8 mouse cellular contexts compared by ENCODE assay signal in genomic region chr9:63151072-63151870, GRCm38 (mm10). TPM values are rescaled to one million over a fixed set of nuclear protein-coding genes. Genes with fewer than 3 reads are reported as not detected.
A peak's percentile ranks its signal among the peaks of the same experiment; 100 is the strongest.
DNase-seq lines count a peak whose midpoint lies in the region; ATAC-seq and TF ChIP-seq lines count a peak whose summit lies in the region.

No protein-coding gene starts in this region.

- peaks cover 9% of the 10 kb centered on the region for H3K9me3 ChIP-seq in E14TG2a.4 (ENCODE audit: low read length)
- no peaks in the 10 kb centered on the region for H3K9me3 ChIP-seq in lung, embryonic 15.5 days

- WGBS in lung, embryonic 15.5 days = 3% methylated on average over 20 of the region's 20 CpGs

- intact Hi-C loops in left cerebral cortex, adult 2 months (cut with DNase I) = no loop called here

- peak; percentile 72 for DNase-seq in adipocyte (ENCODE audit: low spot score)
- DNase-seq in forelimb bud, embryonic 11.5 days (ENCODE audit: low read depth, low spot score) = peak; percentile 86
- DNase-seq in induced T-regulatory cell, adult 2 months (ENCODE audit: low read depth) = peak; percentile 37
- DNase-seq in splenic B cell, adult 2 months (ENCODE audit: low read depth, low spot score) = peak; percentile 45
- DNase-seq in left cerebral cortex, adult 2 months (ENCODE audit: extremely low spot score in 1 of 2, low spot score in 2 of 2) = no peak

- peaks cover 51% of the 10 kb centered on the region for H3K4me1 ChIP-seq in E14TG2a.4 (replicated peaks; ENCODE audit: low read depth, low read length)
- H3K4me1 ChIP-seq in lung, embryonic 15.5 days = peaks cover 27% of the 10 kb centered on the region

- H3K9ac ChIP-seq in lung, embryonic 15.5 days = no peak overlapping the region

- H3K27me3 ChIP-seq in E14TG2a.4 (ENCODE audit: insufficient read depth, low read length) = peaks cover 83% of the 10 kb centered on the region
- H3K27me3 ChIP-seq in lung, embryonic 15.5 days = peaks cover 89% of the 10 kb centered on the region
- peaks cover 5% of the 10 kb centered on the region; the same call in 1 of the 2 replicates for H3K27me3 ChIP-seq in splenic B cell, adult 2 months (ENCODE audit: control insufficient read depth, insufficient read depth, low read length, poor library complexity, severe bottlenecking)

- TF ChIP-seq CTCF in E14TG2a.4 (conservative IDR thresholded peaks at IDR 0.05; ENCODE audit: low read length) = no peak
- no peak for TF ChIP-seq CTCF in left cerebral cortex, adult 2 months (IDR thresholded peaks at IDR 0.05)

- H3K4me2 ChIP-seq in lung, embryonic 15.5 days = no peak overlapping the region

- no peak overlapping the region for H3K27ac ChIP-seq in lung, embryonic 15.5 days
- H3K27ac ChIP-seq in left cerebral cortex, adult 2 months = no peak overlapping the region

- peak; percentile 66 for ATAC-seq in lung, embryonic 15.5 days (ENCODE audit: borderline replicate concordance, extremely low read depth, low FRiP score, low TSS enrichment)
- no peak for ATAC-seq in frontal cortex, adult (ENCODE audit: low TSS enrichment)

- H3K4me3 ChIP-seq in E14TG2a.4 (replicated peaks; ENCODE audit: low read length) = peak overlapping the region; percentile 26; the same call in 1 of the 2 replicates
- H3K4me3 ChIP-seq in lung, embryonic 15.5 days = no peak overlapping the region
- H3K4me3 ChIP-seq in left cerebral cortex, adult 2 months = no peak overlapping the region

- no peaks in the 10 kb centered on the region for H3K36me3 ChIP-seq in E14TG2a.4 (ENCODE audit: insufficient read depth, low read length)
- H3K36me3 ChIP-seq in lung, embryonic 15.5 days = no peaks in the 10 kb centered on the region
- H3K36me3 ChIP-seq in splenic B cell, adult 2 months (ENCODE audit: control insufficient read depth, insufficient read depth, low read length, poor library complexity, severe bottlenecking) = no peaks in the 10 kb centered on the region

RNA-seq across cellular contexts. Expression of gene Skor1, which starts 2.5 kb away (rescaled TPM):
- polyA plus RNA-seq in lung, embryonic 15.5 days (2015; fragmentation: Nextera tagmentation; extraction: Ambion mirVana) = not detected in 2 replicates
- total RNA-seq in left cerebral cortex, adult 2 months (2021) = under 1 TPM; 0.28 to 0.29 TPM

Comparison
In these comparisons a context has a peak if more than half of its experiments do, and no peak if none do; other contexts are left out.
1. DNase-seq: peak in adipocyte (single experiment), forelimb bud, embryonic 11.5 days (single experiment), induced T-regulatory cell, adult 2 months (single experiment) and splenic B cell, adult 2 months (single experiment); none in left cerebral cortex, adult 2 months (0 of 2).